Mouse (Mus musculus): ENCODE measurements around the gene Spata5. TPM values are rescaled to one million over a fixed set of nuclear protein-coding genes. Genes with fewer than 3 reads are reported as not detected.
A peak's percentile ranks its signal among the peaks of the same experiment; 100 is the strongest.
"Not testable (repeated sequence)": the region's sequence is repeated elsewhere in the genome, so short reads cannot be mapped to it uniquely, and the experiment has no call there.

Spata5 gene
- polyA plus RNA-seq, 1 experiment from 2014 or later: 43.4 TPM

GRCm38 (mm10) chr3:37576840-37577239 lies 157.1 kb downstream of the Spata5 start:
- H3K27me3 ChIP-seq (ENCODE audit: insufficient read depth, low read length): no peaks in the 10 kb centered on the region
- no peak overlapping the region for H3K9ac ChIP-seq (replicated peaks; ENCODE audit: low read length)
- 92% methylated on average over 6 of the region's 6 CpGs for WGBS
- H3K9me3 ChIP-seq (ENCODE audit: low read length): no peaks in the 10 kb centered on the region
- H3K4me1 ChIP-seq (ENCODE audit: insufficient read depth, low read length): no peaks in the 10 kb centered on the region
- ATAC-seq (ENCODE audit: low FRiP score, low TSS enrichment): no peak
- no peak overlapping the region for H3K27ac ChIP-seq (ENCODE audit: low read length)
- H3K4me3 ChIP-seq (ENCODE audit: low read length): no peak overlapping the region
- no peak overlapping the region for H3K4me2 ChIP-seq (replicated peaks; ENCODE audit: low read depth, low read length)
- H3K36me3 ChIP-seq (ENCODE audit: insufficient read depth, low read length): peaks cover 6% of the 10 kb centered on the region; the same call in 1 of the 2 replicates

GRCm38 (mm10) chr3:37577706-37578105 lies 158.0 kb downstream of the Spata5 start:
- no peaks in the 10 kb centered on the region for H3K4me1 ChIP-seq (ENCODE audit: insufficient read depth, low read length)
- ATAC-seq (ENCODE audit: low FRiP score, low TSS enrichment): no peak
- H3K27ac ChIP-seq (ENCODE audit: low read length): no peak overlapping the region
- no peaks in the 10 kb centered on the region for H3K27me3 ChIP-seq (ENCODE audit: insufficient read depth, low read length)
- no peaks in the 10 kb centered on the region for H3K9me3 ChIP-seq (ENCODE audit: low read length)
- H3K36me3 ChIP-seq (ENCODE audit: insufficient read depth, low read length): peaks cover 6% of the 10 kb centered on the region; the same call in 1 of the 2 replicates
- H3K9ac ChIP-seq (replicated peaks; ENCODE audit: low read length): no peak overlapping the region
- no peak overlapping the region for H3K4me3 ChIP-seq (ENCODE audit: low read length)
- 90% methylated on average over 3 of the region's 3 CpGs for WGBS
- H3K4me2 ChIP-seq (replicated peaks; ENCODE audit: low read depth, low read length): no peak overlapping the region

- 0 out of 2 replicates have a peak, but pooled peaks cover 2% of the 10 kb centered on the region for H3K36me3 ChIP-seq (ENCODE audit: insufficient read depth, low read length)
- no peak for ATAC-seq (ENCODE audit: low FRiP score, low TSS enrichment)
- WGBS: 68% methylated on average over 5 of the region's 5 CpGs
- no peak overlapping the region for H3K9ac ChIP-seq (replicated peaks; ENCODE audit: low read length)
- no peaks in the 10 kb centered on the region for H3K9me3 ChIP-seq (ENCODE audit: low read length)
- no peak overlapping the region for H3K4me2 ChIP-seq (replicated peaks; ENCODE audit: low read depth, low read length)
- H3K27me3 ChIP-seq (ENCODE audit: insufficient read depth, low read length): no peaks in the 10 kb centered on the region
- no peak overlapping the region for H3K4me3 ChIP-seq (ENCODE audit: low read length)
- H3K27ac ChIP-seq (ENCODE audit: low read length): no peak overlapping the region
- peaks cover 19% of the 10 kb centered on the region for H3K4me1 ChIP-seq (ENCODE audit: insufficient read depth, low read length)
These were observed 164.9 kb downstream of the Spata5 start for GRCm38 (mm10) chr3:37584576-37584975.

GRCm38 (mm10) chr3:37585967-37586730 lies 166.5 kb downstream of the Spata5 start:
- Histone ChIP-seq H3K36me3 (ENCODE audit: insufficient read depth, low read length) (no peaks in the 10 kb centered on the region), H3K4me1 (ENCODE audit: insufficient read depth, low read length) (peaks cover 19% of the 10 kb centered on the region), H3K9ac (replicated peaks; ENCODE audit: low read length) (peak overlapping the region; percentile 57), H3K27ac (ENCODE audit: low read length) (peak overlapping the region; percentile 93), H3K9me3 (ENCODE audit: low read length) (no peaks in the 10 kb centered on the region), H3K4me3 (ENCODE audit: low read length) (peak overlapping the region; percentile 17), H3K27me3 (ENCODE audit: insufficient read depth, low read length) (no peaks in the 10 kb centered on the region), H3K4me2 (replicated peaks; ENCODE audit: low read depth, low read length) (peak overlapping the region; percentile 44)
- peak; percentile 69 for ATAC-seq (ENCODE audit: low FRiP score, low TSS enrichment)
- WGBS: 28% methylated on average over 15 of the region's 15 CpGs

GRCm38 (mm10) chr3:37586731-37587578 lies 167.3 kb downstream of the Spata5 start:
- no peaks in the 10 kb centered on the region for H3K9me3 ChIP-seq (ENCODE audit: low read length)
- ATAC-seq (ENCODE audit: low FRiP score, low TSS enrichment): peak; percentile 67; the same call in 1 of the 2 replicates
- H3K36me3 ChIP-seq (ENCODE audit: insufficient read depth, low read length): no peaks in the 10 kb centered on the region
- H3K4me1 ChIP-seq (ENCODE audit: insufficient read depth, low read length): peaks cover 19% of the 10 kb centered on the region
- peak overlapping the region; percentile 17 for H3K4me3 ChIP-seq (ENCODE audit: low read length)
- WGBS: 22% methylated on average over 16 of the region's 16 CpGs
- peak overlapping the region; percentile 44 for H3K4me2 ChIP-seq (replicated peaks; ENCODE audit: low read depth, low read length)
- H3K9ac ChIP-seq (replicated peaks; ENCODE audit: low read length): peak overlapping the region; percentile 57
- H3K27me3 ChIP-seq (ENCODE audit: insufficient read depth, low read length): no peaks in the 10 kb centered on the region
- H3K27ac ChIP-seq (ENCODE audit: low read length): peak overlapping the region; percentile 93

GRCm38 (mm10) chr3:37595721-37596120 lies 176.0 kb downstream of the Spata5 start:
- Histone ChIP-seq H3K36me3 (ENCODE audit: insufficient read depth, low read length) (no peaks in the 10 kb centered on the region), H3K4me2 (replicated peaks; ENCODE audit: low read depth, low read length) (no peak overlapping the region), H3K27ac (ENCODE audit: low read length) (no peak overlapping the region), H3K4me1 (ENCODE audit: insufficient read depth, low read length) (peaks cover 7% of the 10 kb centered on the region), H3K4me3 (ENCODE audit: low read length) (no peak overlapping the region), H3K9me3 (ENCODE audit: low read length) (no peaks in the 10 kb centered on the region), H3K27me3 (ENCODE audit: insufficient read depth, low read length) (no peaks in the 10 kb centered on the region), H3K9ac (replicated peaks; ENCODE audit: low read length) (no peak overlapping the region)
- no peak for ATAC-seq (ENCODE audit: low FRiP score, low TSS enrichment)
- 59% methylated on average over 10 of the region's 10 CpGs for WGBS

- H3K4me1 ChIP-seq (ENCODE audit: insufficient read depth, low read length): peaks cover 7% of the 10 kb centered on the region
- H3K27me3 ChIP-seq (ENCODE audit: insufficient read depth, low read length): no peaks in the 10 kb centered on the region
- no peaks in the 10 kb centered on the region for H3K9me3 ChIP-seq (ENCODE audit: low read length)
- no peak overlapping the region; the same call in 1 of the 2 replicates for H3K27ac ChIP-seq (ENCODE audit: low read length)
- no peaks in the 10 kb centered on the region for H3K36me3 ChIP-seq (ENCODE audit: insufficient read depth, low read length)
- H3K9ac ChIP-seq (replicated peaks; ENCODE audit: low read length): no peak overlapping the region
- no peak for ATAC-seq (ENCODE audit: low FRiP score, low TSS enrichment)
- H3K4me3 ChIP-seq (ENCODE audit: low read length): no peak overlapping the region
- 49% methylated on average over 6 of the region's 6 CpGs for WGBS
- H3K4me2 ChIP-seq (replicated peaks; ENCODE audit: low read depth, low read length): no peak overlapping the region
These were observed 176.8 kb downstream of the Spata5 start for GRCm38 (mm10) chr3:37596519-37596918.

- H3K36me3 ChIP-seq (ENCODE audit: insufficient read depth, low read length): no peaks in the 10 kb centered on the region
- no peaks in the 10 kb centered on the region for H3K27me3 ChIP-seq (ENCODE audit: insufficient read depth, low read length)
- no peak overlapping the region for H3K27ac ChIP-seq (ENCODE audit: low read length)
- no peak overlapping the region for H3K4me2 ChIP-seq (replicated peaks; ENCODE audit: low read depth, low read length)
- 67% methylated on average over 5 of the region's 5 CpGs for WGBS
- ATAC-seq (ENCODE audit: low FRiP score, low TSS enrichment): no peak
- no peak overlapping the region for H3K4me3 ChIP-seq (ENCODE audit: low read length)
- no peaks in the 10 kb centered on the region for H3K9me3 ChIP-seq (ENCODE audit: low read length)
- H3K4me1 ChIP-seq (ENCODE audit: insufficient read depth, low read length): peaks cover 7% of the 10 kb centered on the region
- no peak overlapping the region for H3K9ac ChIP-seq (replicated peaks; ENCODE audit: low read length)
These were observed 177.5 kb downstream of the Spata5 start for GRCm38 (mm10) chr3:37597200-37597599.

GRCm38 (mm10) chr3:37599641-37600040 lies 179.9 kb downstream of the Spata5 start:
- H3K4me1 ChIP-seq (ENCODE audit: insufficient read depth, low read length); H3K4me3 ChIP-seq (ENCODE audit: low read length); H3K9ac ChIP-seq (replicated peaks; ENCODE audit: low read length); H3K4me2 ChIP-seq (replicated peaks; ENCODE audit: low read depth, low read length); H3K27ac ChIP-seq (ENCODE audit: low read length); H3K27me3 ChIP-seq (ENCODE audit: insufficient read depth, low read length); ATAC-seq (ENCODE audit: low FRiP score, low TSS enrichment); H3K9me3 ChIP-seq (ENCODE audit: low read length); H3K36me3 ChIP-seq (ENCODE audit: insufficient read depth, low read length): not testable (repeated sequence)
- WGBS: 95% methylated on average over 14 of the region's 14 CpGs

Data from kidney, embryonic 16.5 days (tissue).